In the genomic region with DNA sequence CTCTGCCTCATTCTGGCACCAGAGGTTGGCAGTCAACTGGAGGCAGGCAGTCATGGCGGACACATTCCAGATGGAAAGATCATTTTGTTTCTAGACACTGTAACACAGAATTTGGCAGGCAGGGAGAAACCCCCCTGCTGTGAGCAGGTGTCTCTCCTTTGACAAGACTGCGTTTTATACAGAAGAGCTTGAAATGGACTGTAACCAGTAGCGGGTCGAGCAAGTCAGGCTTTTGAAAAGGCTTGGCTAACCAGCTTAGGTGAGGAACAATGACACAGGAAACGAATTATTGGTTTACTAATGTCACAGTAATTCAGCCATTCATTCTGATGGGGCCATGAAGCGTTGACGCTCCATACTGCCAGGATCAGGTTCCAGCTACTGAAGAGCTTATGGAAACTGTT, we compare ENCODE assay signal across 12 mouse cellular contexts.
A peak's percentile ranks its signal among the peaks of the same experiment; 100 is the strongest.
DNase-seq lines count a peak whose midpoint lies in the region; ATAC-seq lines count a peak whose summit lies in the region.
"Had no signal": no experiment of that assay in that cellular context is flagged by ENCODE, and none has a peak within 500 bp of the region (broad histone marks: within the 10 kb centered on the region; RNA-seq: fewer than 3 reads in every experiment).

No protein-coding gene starts in this region.

- no peaks in the 10 kb centered on the region for H3K9me3 ChIP-seq in hindbrain, embryonic 14.5 days (ENCODE audit: control insufficient read depth, low read length)
- no peaks in the 10 kb centered on the region for H3K9me3 ChIP-seq in hindbrain, embryonic 10.5 days
- H3K9me3 ChIP-seq in midbrain, embryonic 16.5 days (replicated peaks; ENCODE audit: control insufficient read depth, low read length, poor library complexity, severe bottlenecking), result no peaks in the 10 kb centered on the region

- H3K27me3 ChIP-seq in hindbrain, embryonic 14.5 days (ENCODE audit: control insufficient read depth, insufficient read depth, low read length), result no peaks in the 10 kb centered on the region
- H3K27me3 ChIP-seq in hindbrain, embryonic 10.5 days (ENCODE audit: insufficient read depth, poor library complexity, severe bottlenecking), result no peaks in the 10 kb centered on the region
- no peaks in the 10 kb centered on the region for H3K27me3 ChIP-seq in midbrain, embryonic 16.5 days (ENCODE audit: control insufficient read depth, insufficient read depth, low read depth, low read length)

- no peak overlapping the region for H3K9ac ChIP-seq in hindbrain, embryonic 14.5 days
- H3K9ac ChIP-seq in midbrain, embryonic 16.5 days (ENCODE audit: low read depth, low read length), result no peak overlapping the region

- no peak overlapping the region for H3K4me2 ChIP-seq in hindbrain, embryonic 14.5 days (replicated peaks)
- no peak overlapping the region for H3K4me2 ChIP-seq in midbrain, embryonic 16.5 days (ENCODE audit: low read length)

- 47% methylated on average over 7 of the region's 7 CpGs for WGBS in hindbrain, embryonic 14.5 days
- 63% methylated on average over 7 of the region's 7 CpGs for WGBS in hindbrain, embryonic 10.5 days
- 16% methylated on average over 7 of the region's 7 CpGs for WGBS in midbrain, embryonic 16.5 days

- DNase-seq in hindbrain, embryonic 14.5 days (ENCODE audit: low spot score), result peak; percentile 55
- DNase-seq in hindbrain, embryonic 10.5 days (ENCODE audit: low spot score), result no peak
- peak; percentile 76 for DNase-seq in ZHBTc4 (ENCODE audit: low read depth, low spot score)
- peak; percentile 76 to 85 for DNase-seq in cerebellum, postnatal 25 days
- DNase-seq in urinary bladder, postnatal 10 days (ENCODE audit: low spot score), result no peak
- no peak for DNase-seq in gastrocnemius, postnatal 4 days (ENCODE audit: low spot score in 2 of 2)
- DNase-seq: gastrocnemius, postnatal 25 days; kidney, postnatal 4 days; lung, postnatal 4 days had no signal

- ATAC-seq in hindbrain, embryonic 14.5 days (ENCODE audit: low FRiP score), result peak; percentile 64; the same call in 1 of the 2 replicates
- ATAC-seq in midbrain, embryonic 16.5 days, result peak; percentile 56; the same call in 1 of the 2 replicates
- ATAC-seq in monocyte, adult 5-6 weeks (replicated peaks; ENCODE audit: insufficient number of reproducible peaks, low FRiP score, low TSS enrichment, poor library complexity, severe bottlenecking), result no peak
- ATAC-seq: CD4-positive, CD25-positive, alpha-beta regulatory T cell, adult 4 months had no signal

- no peaks in the 10 kb centered on the region for H3K4me1 ChIP-seq in hindbrain, embryonic 14.5 days (replicated peaks; ENCODE audit: control insufficient read depth, insufficient read depth, low read length)
- 0 out of 2 replicates have a peak, but pooled peaks cover 4% of the 10 kb centered on the region for H3K4me1 ChIP-seq in hindbrain, embryonic 10.5 days (replicated peaks)
- 0 out of 2 replicates have a peak, but pooled peaks cover 2% of the 10 kb centered on the region for H3K4me1 ChIP-seq in midbrain, embryonic 16.5 days (ENCODE audit: control insufficient read depth, insufficient read depth, low read length)

- no peak overlapping the region for H3K27ac ChIP-seq in hindbrain, embryonic 14.5 days
- H3K27ac ChIP-seq in hindbrain, embryonic 10.5 days, result no peak overlapping the region
- no peak overlapping the region for H3K27ac ChIP-seq in midbrain, embryonic 16.5 days (ENCODE audit: low read length)

- no peak overlapping the region for H3K4me3 ChIP-seq in hindbrain, embryonic 14.5 days (replicated peaks; ENCODE audit: low read length)
- H3K4me3 ChIP-seq in hindbrain, embryonic 10.5 days, result no peak overlapping the region
- H3K4me3 ChIP-seq in midbrain, embryonic 16.5 days (ENCODE audit: low read depth, low read length), result no peak overlapping the region

- H3K36me3 ChIP-seq in hindbrain, embryonic 14.5 days (replicated peaks; ENCODE audit: control insufficient read depth, insufficient read depth), result no peaks in the 10 kb centered on the region
- H3K36me3 ChIP-seq in hindbrain, embryonic 10.5 days, result no peaks in the 10 kb centered on the region
- H3K36me3 ChIP-seq in midbrain, embryonic 16.5 days (ENCODE audit: control insufficient read depth, insufficient read depth, low read length), result no peaks in the 10 kb centered on the region

Comparison
In these comparisons a context has a peak if more than half of its experiments do, and no peak if none do; other contexts are left out.
1. DNase-seq: peak in hindbrain, embryonic 14.5 days (single experiment), ZHBTc4 (single experiment) and cerebellum, postnatal 25 days (2 of 2); none in hindbrain, embryonic 10.5 days (single experiment), urinary bladder, postnatal 10 days (single experiment) and gastrocnemius, postnatal 4 days (0 of 2).